Mouse (Mus musculus) CH12.LX (cell line): ENCODE results near the gene Hes1. TPM values are rescaled to one million over a fixed set of nuclear protein-coding genes. Genes with fewer than 3 reads are reported as not detected.

Experiments used
- DNase-seq: peaks from one replicate; pipeline ENCODE4 v3.0.0-alpha.2; 2013; ENCODE audit errors: extremely low read depth
- H3K27ac ChIP-seq: 2 replicates; pipeline ENCODE4 v1.5.1; 2012; ENCODE audit warnings: low read depth, mild to moderate bottlenecking, control low read depth, moderate library complexity; ENCODE audit not compliant: insufficient read depth
- H3K27me3 ChIP-seq: replicated peaks from 2 replicates; pipeline ENCODE3; 2012; ENCODE audit warnings: inconsistent platforms
- H3K36me3 ChIP-seq, 2 experiments: replicated peaks in 1 of 2; 2 replicates each; pipeline versions ENCODE3 to v1.6.1; 2012; ENCODE audit warnings: inconsistent platforms in 1 of 2, low read length in 1 of 2, mild to moderate bottlenecking in 1 of 2, mixed read lengths in 1 of 2, moderate library complexity in 1 of 2; ENCODE audit not compliant: control insufficient read depth in 1 of 2, insufficient read depth in 1 of 2
- H3K4me1 ChIP-seq, 2 experiments: 2 replicates each; pipeline ENCODE4 v1.6.1; 2012; ENCODE audit warnings: inconsistent platforms in 1 of 2, moderate library complexity in 1 of 2; ENCODE audit not compliant: insufficient read depth in 2 of 2, control insufficient read depth in 1 of 2
- H3K4me2 ChIP-seq: 2 replicates; pipeline ENCODE4 v1.6.1; 2012; ENCODE audit warnings: low read depth, mild to moderate bottlenecking, control low read depth; ENCODE audit not compliant: poor library complexity, insufficient read depth, severe bottlenecking
- H3K4me3 ChIP-seq, 3 experiments: fragments of 150-350 bp in 1 of 3; sonication (generic) in 1 of 3; replicated peaks in 1 of 3; 2 replicates each; pipeline versions ENCODE3 to v1.5.1; 2011 to 2012; ENCODE audit warnings: low read depth in 2 of 3, low read length in 2 of 3, mild to moderate bottlenecking in 2 of 3, moderate library complexity in 2 of 3, control low read depth in 1 of 3, improper control_type of control experiment in 1 of 3, inconsistent platforms in 1 of 3, mixed read lengths in 1 of 3; ENCODE audit not compliant: poor library complexity in 1 of 3
- H3K79me2 ChIP-seq: replicated peaks from 2 replicates; pipeline ENCODE4 v1.6.1; 2012; ENCODE audit warnings: mild to moderate bottlenecking, moderate library complexity; ENCODE audit not compliant: control insufficient read depth, poor library complexity, insufficient read depth, severe bottlenecking; ENCODE audit errors: extremely low read depth
- H3K9ac ChIP-seq: 2 replicates; pipeline ENCODE4 v1.6.1; 2012; ENCODE audit warnings: low read depth, mild to moderate bottlenecking, control low read depth, moderate library complexity; ENCODE audit not compliant: insufficient read depth
- H3K9me3 ChIP-seq: replicated peaks from 2 replicates; pipeline ENCODE3; 2012; ENCODE audit warnings: low read length, inconsistent platforms, mixed read lengths
- CHD1 ChIP-seq: IDR thresholded peaks from 2 replicates; pipeline ENCODE4 v1.6.1; 2012; ENCODE audit warnings: low read depth, low read length, improper control_type of control experiment, inconsistent platforms
- CHD2 ChIP-seq: IDR thresholded peaks from 2 replicates; pipeline ENCODE4 v1.6.1; 2011; ENCODE audit warnings: low read length, improper control_type of control experiment
- ETS1 ChIP-seq: conservative IDR thresholded peaks from 2 replicates; pipeline ENCODE4 v1.6.1; 2012; ENCODE audit warnings: low read depth, mild to moderate bottlenecking, inconsistent platforms, low read length, improper control_type of control experiment, moderate library complexity
- JUND ChIP-seq: conservative IDR thresholded peaks from 2 replicates; pipeline ENCODE4 v1.6.1; 2011; ENCODE audit warnings: low read depth, low read length, improper control_type of control experiment
- KAT2A ChIP-seq: IDR thresholded peaks from 2 replicates; pipeline ENCODE4 v1.6.1; 2012; ENCODE audit warnings: low read length, improper control_type of control experiment, inconsistent platforms; ENCODE audit not compliant: insufficient replicate concordance
- MAFK ChIP-seq: IDR thresholded peaks from 2 replicates; pipeline ENCODE4 v1.6.1; 2011; ENCODE audit warnings: low read length, improper control_type of control experiment; ENCODE audit not compliant: insufficient replicate concordance
- MAX ChIP-seq: IDR thresholded peaks from 2 replicates; pipeline ENCODE4 v1.6.1; 2011; ENCODE audit warnings: low read length, improper control_type of control experiment
- MEF2A ChIP-seq: IDR thresholded peaks from 2 replicates; pipeline ENCODE4 v1.6.1; 2014; ENCODE audit warnings: low read depth, mild to moderate bottlenecking, inconsistent platforms, low read length, improper control_type of control experiment, borderline replicate concordance
- MXI1 ChIP-seq: IDR thresholded peaks from 2 replicates; pipeline ENCODE4 v1.6.1; 2011; ENCODE audit warnings: mild to moderate bottlenecking, low read depth, low read length, improper control_type of control experiment
- MYC ChIP-seq: IDR thresholded peaks from 2 replicates; pipeline ENCODE4 v1.6.1; 2011; ENCODE audit warnings: low read depth, mild to moderate bottlenecking, improper control_type of control experiment, low read length
- NELFE ChIP-seq: IDR thresholded peaks from 2 replicates; pipeline ENCODE4 v1.6.1; 2011; ENCODE audit warnings: low read depth, low read length, improper control_type of control experiment
- NRF1 ChIP-seq: IDR thresholded peaks from 2 replicates; pipeline ENCODE4 v1.6.1; 2014; ENCODE audit warnings: low read depth, mild to moderate bottlenecking, inconsistent platforms, low read length, improper control_type of control experiment, moderate library complexity
- PAX5 ChIP-seq: IDR thresholded peaks from 2 replicates; pipeline ENCODE4 v1.6.1; 2012; ENCODE audit warnings: low read length, inconsistent platforms, mixed read lengths
- POLR2A ChIP-seq: IDR thresholded peaks from 2 replicates; pipeline ENCODE4 v1.6.1; 2011; ENCODE audit warnings: low read depth, mild to moderate bottlenecking, improper control_type of control experiment, low read length
- RCOR1 ChIP-seq: conservative IDR thresholded peaks from 2 replicates; pipeline ENCODE4 v1.6.1; 2012; ENCODE audit warnings: low read depth, mild to moderate bottlenecking, inconsistent platforms, low read length, improper control_type of control experiment
- TBP ChIP-seq: conservative IDR thresholded peaks from 2 replicates; pipeline ENCODE4 v1.6.1; 2011; ENCODE audit warnings: low read depth, low read length, improper control_type of control experiment
- TCF12 ChIP-seq: IDR thresholded peaks from 2 replicates; pipeline ENCODE4 v1.6.1; 2014; ENCODE audit warnings: low read depth, mild to moderate bottlenecking, inconsistent platforms, low read length, improper control_type of control experiment
- UBTF ChIP-seq: IDR thresholded peaks from 2 replicates; pipeline ENCODE4 v1.6.1; 2012; ENCODE audit warnings: low read depth, mild to moderate bottlenecking, inconsistent platforms, low read length, improper control_type of control experiment, moderate library complexity
- USF1 ChIP-seq: IDR thresholded peaks from 2 replicates; pipeline ENCODE4 v1.6.1; 2014; ENCODE audit warnings: low read depth, mild to moderate bottlenecking, inconsistent platforms, low read length, improper control_type of control experiment
- ZKSCAN1 ChIP-seq: IDR thresholded peaks from 2 replicates; pipeline ENCODE4 v1.6.1; 2012; ENCODE audit warnings: low read depth, inconsistent platforms, low read length, improper control_type of control experiment, borderline replicate concordance
- ZMIZ1 ChIP-seq: IDR thresholded peaks from 2 replicates; pipeline ENCODE4 v1.6.1; 2012; ENCODE audit warnings: low read depth, mild to moderate bottlenecking, inconsistent platforms, low read length, improper control_type of control experiment
- ZNF384 ChIP-seq: IDR thresholded peaks from 2 replicates; pipeline ENCODE4 v1.6.1; 2012; ENCODE audit warnings: low read depth, low read length, improper control_type of control experiment, inconsistent platforms
- dilution Hi-C: fragments of 300-500 bp; cut with MboI; formaldehyde crosslinking; loops from 2 replicates; pipeline ENCODE4 v1.14.3; 2020; ENCODE audit warnings: low sequenced_read_pairs; ENCODE audit not compliant: extremely low pct_unique_long_range_greater_than_20kb, extremely low pct_ligation_motif_present
- in situ Hi-C: fragments of 300-500 bp; cut with MboI; formaldehyde crosslinking; loops from 3 replicates; pipeline ENCODE4 v1.14.3; 2019; ENCODE audit warnings: low sequenced_read_pairs, low pct_ligation_motif_present, low pct_unique_long_range_greater_than_20kb, mixed read lengths
- polyA plus RNA-seq: library from polyadenylated mRNA; unstranded; fragments of >175 nt; gene quantifications from 2 replicates; pipeline ENCODE4 v1.2.1, GENCODE M21; 2012; ENCODE audit warnings: low read depth; ENCODE audit not compliant: insufficient read length
- total RNA-seq, 2 experiments: library from RNA; depleted of rRNA; stranded (reverse); fragments of 300-350 nt in 1 of 2; fragments of >200 nt in 1 of 2; gene quantifications; 2 replicates each; pipeline ENCODE4 v1.2.3; 2012 to 2014

Hes1 gene
- total and polyA plus RNA-seq, 3 experiments, result 1.4 to 3.6 (median 1.6) TPM

DNA sequence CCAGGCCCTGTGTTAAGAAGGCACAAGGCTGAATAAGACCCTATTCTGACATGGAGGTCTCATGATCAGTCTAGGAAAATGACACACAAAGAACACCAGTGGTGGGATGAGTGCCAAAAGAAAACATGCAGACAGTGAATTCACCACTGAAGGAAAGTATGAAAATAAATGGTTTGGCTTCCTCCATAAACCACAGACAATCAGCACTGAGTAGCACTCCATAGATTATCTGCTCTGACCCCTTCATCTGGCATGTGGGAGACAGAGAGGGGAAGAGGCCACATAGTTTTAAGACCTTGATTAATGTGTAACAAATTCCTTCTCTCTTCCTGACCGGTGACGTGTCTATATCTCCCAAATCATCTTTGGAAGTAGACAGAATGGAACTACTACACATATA, 47.4 kb downstream of the Hes1 start:
- Histone ChIP-seq H3K36me3 (no peaks in the 10 kb centered on the region), H3K4me2 (no peak overlapping the region), H3K27ac (no peak overlapping the region), H3K9ac (no peak overlapping the region), H3K4me1 (peaks cover 0 to 6% of the 10 kb centered on the region in 2 experiments; a peak in 1 of 4 replicates), H3K79me2 (no peaks in the 10 kb centered on the region), H3K4me3 (no peak overlapping the region), H3K27me3 (peaks cover 3% of the 10 kb centered on the region), H3K9me3 (peaks cover 4% of the 10 kb centered on the region)
- in situ Hi-C loops, result no loop called here
- TF ChIP-seq TBP (no peak), CHD1 (no peak), UBTF (no peak), MAFK (no peak), POLR2A (no peak), ZMIZ1 (no peak), JUND (no peak), ZNF384 (no peak), ETS1 (no peak), ZKSCAN1 (no peak), NELFE (no peak), PAX5 (no peak), MAX (no peak), MXI1 (no peak), MEF2A (no peak), USF1 (no peak), KAT2A (no peak), MYC (no peak), TCF12 (no peak)
- dilution Hi-C loops, result no loop called here
- no peak for DNase-seq

DNA sequence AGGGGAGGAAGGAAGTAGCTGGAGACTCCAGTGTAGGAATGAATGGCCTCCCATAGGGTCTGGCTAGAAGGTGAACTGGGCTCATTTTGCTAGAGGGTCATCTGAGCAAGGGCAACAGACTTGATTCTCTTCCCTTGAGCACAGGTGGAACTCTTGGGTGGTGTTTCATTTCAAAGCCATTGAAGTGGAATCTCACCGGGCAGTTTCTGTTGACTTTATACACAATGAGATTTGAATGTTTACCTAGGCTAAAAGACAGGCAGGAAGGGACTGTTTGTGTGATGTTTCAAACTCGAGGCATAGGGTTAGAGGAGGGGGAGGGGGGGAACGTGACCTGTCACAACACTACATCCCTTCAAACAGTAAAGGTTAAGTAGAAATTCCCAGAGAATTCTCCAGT, 49.0 kb downstream of the Hes1 start:
- Histone ChIP-seq H3K27me3 (peaks cover 3% of the 10 kb centered on the region), H3K27ac (no peak overlapping the region)
- in situ Hi-C loops, result no loop called here
- dilution Hi-C loops, result no loop called here
- DNase-seq, result no peak
- TF ChIP-seq RCOR1 (no peak), CHD2 (no peak), NRF1 (no peak)
- TF ChIP-seq, all 38 proteins: peak for 0
- Histone ChIP-seq H3K9ac (no peak overlapping the region), H3K4me1 (peaks cover 0 to 4% of the 10 kb centered on the region in 2 experiments; a peak in 1 of 4 replicates), H3K4me3 (no peak overlapping the region), H3K36me3 (no peaks in the 10 kb centered on the region), H3K9me3 (peaks cover 2% of the 10 kb centered on the region), H3K79me2 (no peaks in the 10 kb centered on the region), H3K4me2 (no peak overlapping the region)
